Mouse (Mus musculus): ENCODE measurements around the gene Try5. TPM values are rescaled to one million over a fixed set of nuclear protein-coding genes. Genes with fewer than 3 reads are reported as not detected.
"Not testable (repeated sequence)": the region's sequence is repeated elsewhere in the genome, so short reads cannot be mapped to it uniquely, and the experiment has no call there.

The Try5 gene
- total RNA-seq (2015) (not detected in 2 replicates), total RNA-seq (2017) (not detected in 2 replicates)

DNA sequence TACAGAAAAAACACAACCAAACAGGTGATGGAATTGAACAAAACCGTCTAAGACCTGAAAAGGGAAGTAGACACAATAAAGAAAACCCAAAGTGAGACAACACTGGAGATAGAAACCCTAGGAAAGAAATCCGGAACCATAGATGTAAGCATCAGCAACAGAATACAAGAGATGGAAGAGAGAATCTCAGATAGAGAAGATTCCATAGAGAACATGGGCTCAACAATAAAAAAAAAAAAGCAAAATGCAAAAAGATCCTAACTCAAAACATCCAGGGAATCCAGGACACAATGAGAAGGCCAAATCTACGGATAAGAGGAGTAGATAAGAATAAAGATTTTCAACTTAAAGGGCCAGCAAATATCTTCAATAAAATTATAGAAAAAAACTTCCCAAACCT, at the start of gene Try5:
Gene Try5, minus strand, starts transcription at position 101 of the 400 bp plus-strand sequence.
- not testable (repeated sequence) for ATAC-seq (ENCODE audit: poor library complexity, severe bottlenecking)

DNA sequence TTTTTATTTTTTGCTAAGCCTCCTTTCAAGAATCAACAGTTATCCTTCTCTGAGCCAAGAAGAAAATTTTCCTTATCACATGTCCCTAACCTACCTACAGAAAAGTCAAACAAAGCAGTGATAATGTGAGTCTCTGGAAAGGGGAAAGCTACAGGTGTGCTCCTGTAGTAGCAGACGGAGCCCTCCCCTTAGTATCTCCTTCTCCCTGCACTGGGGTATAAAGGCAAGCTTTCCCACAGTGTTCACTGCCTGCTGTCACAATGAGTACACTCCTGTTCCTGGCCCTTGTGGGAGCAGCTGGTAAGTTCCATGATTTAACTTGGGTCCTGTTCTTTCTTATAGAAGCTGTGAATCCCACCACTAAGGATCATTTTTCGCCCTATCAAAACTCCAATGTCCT, 37.3 kb upstream of the Try5 start, which contains the start of gene Try10:
Gene Try10, plus strand, starts transcription at position 174 of the 400 bp plus-strand sequence.
- no peak for ATAC-seq (ENCODE audit: poor library complexity, severe bottlenecking)

DNA sequence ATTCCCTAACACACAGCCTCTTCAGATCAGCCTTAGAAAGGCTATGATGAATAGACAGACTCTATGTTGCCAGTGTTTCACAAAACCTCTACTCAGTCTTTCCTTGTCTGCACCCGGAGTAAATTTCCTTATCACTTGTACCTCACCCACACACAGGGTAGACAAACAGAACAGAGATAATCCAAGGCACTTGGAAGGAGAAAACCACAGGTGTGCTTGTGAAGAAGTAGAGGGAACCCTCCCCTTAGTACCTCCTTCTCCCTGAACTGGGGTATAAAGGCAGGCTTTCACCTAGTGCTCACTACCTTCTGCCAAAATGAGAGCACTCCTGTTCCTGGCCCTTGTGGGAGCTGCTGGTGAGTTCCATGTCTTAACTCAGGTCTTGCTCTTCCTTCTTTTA, 14.7 kb downstream of the Try5 start, which contains the start of gene Try4:
Gene Try4, plus strand, starts transcription at position 301 of the 400 bp plus-strand sequence.
- ATAC-seq (ENCODE audit: poor library complexity, severe bottlenecking), result no peak

DNA sequence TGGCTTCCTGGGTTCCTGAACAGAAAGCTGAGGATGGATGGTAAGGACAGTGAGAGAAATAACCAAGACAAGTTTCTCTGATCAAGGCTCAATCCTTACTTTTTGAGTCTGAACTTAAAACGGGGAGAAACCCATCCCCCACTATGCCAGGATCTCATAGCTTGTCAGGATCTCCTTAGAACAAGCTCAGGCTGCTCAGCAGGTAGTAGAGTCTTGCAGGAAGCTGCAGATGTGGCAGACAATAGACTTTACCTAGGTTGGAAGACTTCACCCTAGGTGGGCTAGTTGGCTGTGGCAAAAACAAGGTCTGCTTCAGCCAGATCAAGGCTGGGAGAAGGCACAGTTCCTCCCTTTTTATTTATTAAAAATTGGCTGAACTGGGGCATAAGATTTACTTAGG, 18.4 kb downstream of the Try5 start:
- ATAC-seq (ENCODE audit: poor library complexity, severe bottlenecking), result no peak

DNA sequence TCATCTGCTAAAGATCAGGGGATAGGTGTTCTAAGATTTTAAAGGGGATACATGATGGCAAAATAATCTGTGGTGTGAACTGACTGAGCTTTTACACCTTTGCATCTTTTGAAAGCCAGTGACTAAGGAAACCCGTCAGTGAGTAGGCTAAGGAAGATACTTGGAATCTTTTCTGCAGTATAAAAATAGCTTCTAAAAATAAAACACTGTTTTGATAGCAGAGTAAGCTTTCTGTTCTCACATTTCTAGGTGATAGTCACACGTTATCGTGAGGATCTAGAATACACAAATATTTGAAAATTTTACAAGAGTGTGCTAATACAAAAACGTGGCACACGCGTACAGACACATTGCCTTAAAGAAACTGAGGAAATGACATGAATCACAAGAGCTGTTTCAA, 50.5 kb downstream of the Try5 start:
- ATAC-seq (ENCODE audit: poor library complexity, severe bottlenecking), result no peak

DNA sequence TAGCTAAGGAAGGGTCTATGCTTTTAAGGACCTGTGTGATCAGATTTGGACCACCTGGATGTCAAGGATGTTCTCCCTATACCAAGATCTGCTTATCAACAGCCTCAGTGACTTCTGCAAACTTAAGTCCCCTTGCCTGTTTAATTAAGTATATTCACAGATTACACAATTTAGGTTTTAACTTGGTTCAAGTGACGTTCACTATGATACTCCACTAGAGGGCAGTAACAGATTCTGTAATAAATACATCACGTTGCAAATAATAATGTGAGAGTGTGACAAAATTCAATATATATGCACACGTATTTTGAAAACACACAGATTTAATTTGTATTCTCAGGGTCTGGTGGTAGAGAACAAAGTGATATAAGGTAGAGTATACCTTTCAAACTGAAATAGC, 53.8 kb downstream of the Try5 start:
- ATAC-seq (ENCODE audit: poor library complexity, severe bottlenecking), result peak; percentile 74

Other genes starting within 250 kb of the Try5 start
- gene Try4, start 14.6 kb downstream of the Try5 start, total RNA-seq (2015), result not detected in 2 replicates
- not detected in 2 replicates for gene Try4, start 14.6 kb downstream of the Try5 start, total RNA-seq (2017)
- gene Try10, start 37.3 kb upstream of the Try5 start, total RNA-seq (2015), result 0.45 TPM in 1 of 2 replicates, not detected in the other
- not detected in 2 replicates for gene Try10, start 37.3 kb upstream of the Try5 start, total RNA-seq (2017)
- gene Prss3, start 60.8 kb upstream of the Try5 start, total RNA-seq (2015), result not detected in 2 replicates
- not detected in 2 replicates for gene Prss3, start 60.8 kb upstream of the Try5 start, total RNA-seq (2017)
- gene Gm5771, start 75.5 kb upstream of the Try5 start, total RNA-seq (2015), result not detected in 2 replicates
- gene Gm5771, start 75.5 kb upstream of the Try5 start, total RNA-seq (2017), result not detected in 2 replicates
- not detected in 2 replicates for gene Gm10334, start 129.3 kb upstream of the Try5 start, total RNA-seq (2015)
- not detected in 2 replicates for gene Gm10334, start 129.3 kb upstream of the Try5 start, total RNA-seq (2017)
- not detected in 2 replicates for gene Prss1, start 142.1 kb upstream of the Try5 start, total RNA-seq (2015)
- gene Prss1, start 142.1 kb upstream of the Try5 start, total RNA-seq (2017), result not detected in 2 replicates
- gene Prss2, start 204.9 kb upstream of the Try5 start, total RNA-seq (2015), result 0.41 TPM in 1 of 2 replicates, not detected in the other
- gene Prss2, start 204.9 kb upstream of the Try5 start, total RNA-seq (2017), result not detected in 2 replicates